Mouse (Mus musculus) heart, adult 11 months (tissue): ENCODE results near the gene Tnnt3.

Experiments used
- DNase-seq: peaks from one replicate; pipeline ENCODE4 v3.0.0; 2022

The Tnnt3 gene

GRCm38 (mm10) chr7:142545967-142546366 is 47.3 kb downstream of the Tnnt3 start:
- no peak for DNase-seq

GRCm38 (mm10) chr7:142547874-142548273 is 49.2 kb downstream of the Tnnt3 start:
- no peak for DNase-seq

- peak; percentile 89 for DNase-seq
Observed at GRCm38 (mm10) chr7:142548706-142549105, 50.1 kb downstream of the Tnnt3 start.

- peak; percentile 97 for DNase-seq
Observed at GRCm38 (mm10) chr7:142549941-142550763, 51.5 kb downstream of the Tnnt3 start.

GRCm38 (mm10) chr7:142550935-142551373 is 52.3 kb downstream of the Tnnt3 start:
- peak; percentile 97 for DNase-seq

- DNase-seq, result no peak
Observed at GRCm38 (mm10) chr7:142551691-142552090, 53.1 kb downstream of the Tnnt3 start.

GRCm38 (mm10) chr7:142552591-142553416 is 54.2 kb downstream of the Tnnt3 start:
- no peak for DNase-seq

- no peak for DNase-seq
Observed at GRCm38 (mm10) chr7:142553417-142554335, 55.0 kb downstream of the Tnnt3 start.

- DNase-seq, result no peak
Observed at GRCm38 (mm10) chr7:142554625-142555024, 56.0 kb downstream of the Tnnt3 start.

GRCm38 (mm10) chr7:142555366-142556088 is 56.9 kb downstream of the Tnnt3 start:
- DNase-seq, result no peak

- DNase-seq, result no peak
Observed at GRCm38 (mm10) chr7:142556089-142556476, 57.4 kb downstream of the Tnnt3 start.

- no peak for DNase-seq
Observed at GRCm38 (mm10) chr7:142557696-142558095, 59.1 kb downstream of the Tnnt3 start.

- DNase-seq, result no peak
Observed at GRCm38 (mm10) chr7:142558511-142559146, 60.0 kb downstream of the Tnnt3 start.

- no peak for DNase-seq
Observed at GRCm38 (mm10) chr7:142559651-142560175, 61.1 kb downstream of the Tnnt3 start.

- no peak for DNase-seq
Observed at GRCm38 (mm10) chr7:142560942-142561855, 62.6 kb downstream of the Tnnt3 start.

GRCm38 (mm10) chr7:142561856-142562404 is 63.3 kb downstream of the Tnnt3 start:
- DNase-seq, result no peak

GRCm38 (mm10) chr7:142563168-142563567 is 64.5 kb downstream of the Tnnt3 start:
- DNase-seq, result no peak

- DNase-seq, result no peak
Observed at GRCm38 (mm10) chr7:142564955-142565643, 66.5 kb downstream of the Tnnt3 start.
